Mouse (Mus musculus) olfactory bulb, adult 2 months (tissue): Measurements from ENCODE around the gene 1700017N19Rik.

ENCODE experiments used
- CTCF ChIP-seq: fragments of 200-500 bp; IDR thresholded peaks from 2 replicates; pipeline ENCODE4 v1.5.1; 2012; ENCODE audit warnings: low read depth, mild to moderate bottlenecking, low read length, moderate library complexity; ENCODE audit not compliant: insufficient read depth
- POLR2A ChIP-seq: fragments of 200-500 bp; IDR thresholded peaks from 2 replicates; pipeline ENCODE4 v1.6.1; 2012; ENCODE audit warnings: mild to moderate bottlenecking, low read depth, low read length, moderate library complexity; ENCODE audit not compliant: insufficient read depth

- TF ChIP-seq CTCF (no peak), POLR2A (no peak)
Measured at GRCm38 (mm10) chr10:100571707-100572106, 18.6 kb upstream of the 1700017N19Rik start.
